15 mouse cellular contexts compared by ENCODE assay signal in the genomic region with DNA sequence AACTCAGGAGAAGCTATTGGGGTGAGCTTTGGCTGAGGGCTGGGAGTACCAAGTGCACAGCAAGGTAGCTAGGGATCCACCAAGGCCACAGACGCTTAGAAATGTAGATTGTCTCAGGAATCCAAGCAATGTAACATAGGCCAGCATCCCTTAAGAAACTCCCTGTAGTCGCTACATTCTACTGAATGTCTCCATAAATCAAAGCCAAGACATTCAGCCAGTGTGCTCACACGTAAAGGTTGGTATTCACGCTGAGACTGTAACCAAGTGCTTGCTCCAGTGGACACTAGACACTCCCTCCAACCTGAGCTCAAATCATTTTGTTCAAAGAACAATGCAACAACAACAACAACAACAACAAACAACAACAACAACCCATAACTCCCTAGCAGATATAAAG.
A peak's percentile ranks its signal among the peaks of the same experiment; 100 is the strongest.
DNase-seq lines count a peak whose midpoint lies in the region; ATAC-seq and TF ChIP-seq lines count a peak whose summit lies in the region.
"Had no signal": no experiment of that assay in that cellular context is flagged by ENCODE, and none has a peak within 500 bp of the region (broad histone marks: within the 10 kb centered on the region; RNA-seq: fewer than 3 reads in every experiment).

No protein-coding gene starts in this region.

- H3K9me3 ChIP-seq in heart, embryonic 10.5 days = no peaks in the 10 kb centered on the region
- no peaks in the 10 kb centered on the region for H3K9me3 ChIP-seq in midbrain, embryonic 10.5 days (replicated peaks)
- no peaks in the 10 kb centered on the region for H3K9me3 ChIP-seq in midbrain, postnatal 0 days (ENCODE audit: low read length)
- no peaks in the 10 kb centered on the region for H3K9me3 ChIP-seq in limb, embryonic 13.5 days
- H3K9me3 ChIP-seq in stomach, embryonic 14.5 days (ENCODE audit: control insufficient read depth, low read depth, low read length) = no peaks in the 10 kb centered on the region
- H3K9me3 ChIP-seq: liver, embryonic 12.5 days had no signal

- H3K36me3 ChIP-seq in heart, embryonic 10.5 days = no peaks in the 10 kb centered on the region
- H3K36me3 ChIP-seq in midbrain, embryonic 10.5 days = no peaks in the 10 kb centered on the region
- no peaks in the 10 kb centered on the region for H3K36me3 ChIP-seq in midbrain, postnatal 0 days (ENCODE audit: insufficient read depth, low read length)
- H3K36me3 ChIP-seq in limb, embryonic 13.5 days = no peaks in the 10 kb centered on the region
- H3K36me3 ChIP-seq in stomach, embryonic 14.5 days (ENCODE audit: control insufficient read depth, insufficient read depth, low read length) = no peaks in the 10 kb centered on the region
- H3K36me3 ChIP-seq: G1E; liver, embryonic 12.5 days had no signal

- no peak overlapping the region for H3K9ac ChIP-seq in midbrain, postnatal 0 days (replicated peaks; ENCODE audit: low read length, poor library complexity, severe bottlenecking)
- H3K9ac ChIP-seq in limb, embryonic 13.5 days = no peak overlapping the region
- H3K9ac ChIP-seq in stomach, embryonic 14.5 days (replicated peaks; ENCODE audit: low read depth, low read length) = no peak overlapping the region
- H3K9ac ChIP-seq: liver, embryonic 12.5 days had no signal

- no peak for DNase-seq in heart, embryonic 10.5 days (ENCODE audit: low spot score)
- DNase-seq in heart, adult 18-20 months = no peak
- DNase-seq in midbrain, embryonic 10.5 days (ENCODE audit: low spot score) = no peak
- DNase-seq in midbrain, postnatal 0 days (ENCODE audit: low spot score) = no peak
- no peak for DNase-seq in layer of hippocampus, adult 9-10 months (ENCODE audit: low spot score)
- no peak for DNase-seq in adrenal gland, postnatal 36 days
- DNase-seq: cerebellum, postnatal 25 days; gastrocnemius, postnatal 36 days; thymus, adult 18-20 months had no signal

- H3K27ac ChIP-seq in heart, embryonic 10.5 days = peak overlapping the region; percentile 75
- peak overlapping the region; percentile 72 for H3K27ac ChIP-seq in midbrain, embryonic 10.5 days (replicated peaks)
- no peak overlapping the region for H3K27ac ChIP-seq in midbrain, postnatal 0 days (ENCODE audit: low read depth, low read length)
- 0 out of 2 replicates have a peak overlapping the region, but pooled peaks have one; percentile 73 for H3K27ac ChIP-seq in limb, embryonic 13.5 days
- 0 out of 2 replicates have a peak overlapping the region, but pooled peaks have one; percentile 35 for H3K27ac ChIP-seq in stomach, embryonic 14.5 days (ENCODE audit: low read length)
- H3K27ac ChIP-seq: liver, embryonic 12.5 days; macrophage had no signal

- peaks cover 70% of the 10 kb centered on the region for H3K4me1 ChIP-seq in heart, embryonic 10.5 days
- peaks cover 12% of the 10 kb centered on the region for H3K4me1 ChIP-seq in midbrain, embryonic 10.5 days
- peaks cover 6% of the 10 kb centered on the region; the same call in 1 of the 2 replicates for H3K4me1 ChIP-seq in midbrain, postnatal 0 days (ENCODE audit: insufficient read depth, low read length)
- H3K4me1 ChIP-seq in limb, embryonic 13.5 days = peaks cover 30% of the 10 kb centered on the region
- peaks cover 12% of the 10 kb centered on the region; the same call in 1 of the 2 replicates for H3K4me1 ChIP-seq in stomach, embryonic 14.5 days (ENCODE audit: control insufficient read depth, insufficient read depth, low read length)

- no peak for ATAC-seq in midbrain, postnatal 0 days (ENCODE audit: low FRiP score)
- ATAC-seq in limb, embryonic 13.5 days (ENCODE audit: low FRiP score, low read depth) = peak; percentile 15; the same call in 1 of the 2 replicates
- ATAC-seq in stomach, embryonic 14.5 days (ENCODE audit: insufficient number of reproducible peaks, insufficient read depth, low FRiP score, low read depth) = no peak
- ATAC-seq: inflammation-experienced regulatory T-cells, adult 6 months; liver, embryonic 12.5 days had no signal

- no peak overlapping the region for H3K4me3 ChIP-seq in heart, embryonic 10.5 days
- no peak overlapping the region for H3K4me3 ChIP-seq in midbrain, embryonic 10.5 days
- H3K4me3 ChIP-seq in midbrain, postnatal 0 days (ENCODE audit: low read depth, low read length) = no peak overlapping the region
- H3K4me3 ChIP-seq in limb, embryonic 13.5 days = no peak overlapping the region
- no peak overlapping the region for H3K4me3 ChIP-seq in stomach, embryonic 14.5 days (ENCODE audit: low read depth, low read length)
- H3K4me3 ChIP-seq: liver, embryonic 12.5 days had no signal

- no peak overlapping the region for H3K4me2 ChIP-seq in midbrain, postnatal 0 days (ENCODE audit: low read depth, low read length, poor library complexity, severe bottlenecking)
- H3K4me2 ChIP-seq in limb, embryonic 13.5 days (replicated peaks) = no peak overlapping the region
- no peak overlapping the region for H3K4me2 ChIP-seq in stomach, embryonic 14.5 days (replicated peaks; ENCODE audit: low read depth, low read length)
- H3K4me2 ChIP-seq: liver, embryonic 12.5 days had no signal

- TF ChIP-seq CTCF in midbrain, postnatal 0 days (IDR thresholded peaks at IDR 0.05) = no peak

- WGBS in heart, embryonic 10.5 days = 64% methylated on average over 4 of the region's 4 CpGs
- 91% methylated on average over 4 of the region's 4 CpGs for WGBS in midbrain, embryonic 10.5 days
- 89% methylated on average over 4 of the region's 4 CpGs for WGBS in midbrain, postnatal 0 days
- 57% methylated on average over 4 of the region's 4 CpGs for WGBS in limb, embryonic 13.5 days
- WGBS in stomach, embryonic 14.5 days = 43% methylated on average over 4 of the region's 4 CpGs

- H3K27me3 ChIP-seq in heart, embryonic 10.5 days (ENCODE audit: insufficient read depth, poor library complexity, severe bottlenecking) = no peaks in the 10 kb centered on the region
- no peaks in the 10 kb centered on the region for H3K27me3 ChIP-seq in midbrain, embryonic 10.5 days (ENCODE audit: low read depth, poor library complexity, severe bottlenecking)
- no peaks in the 10 kb centered on the region for H3K27me3 ChIP-seq in midbrain, postnatal 0 days (ENCODE audit: insufficient read depth, low read length)
- H3K27me3 ChIP-seq in limb, embryonic 13.5 days = no peaks in the 10 kb centered on the region
- no peaks in the 10 kb centered on the region for H3K27me3 ChIP-seq in stomach, embryonic 14.5 days (ENCODE audit: control insufficient read depth, insufficient read depth, low read length)
- H3K27me3 ChIP-seq: liver, embryonic 12.5 days had no signal
